Mouse (Mus musculus) embryonic facial prominence, embryonic 11.5 days (tissue): ENCODE measurements around the gene Ror1. TPM values are rescaled to one million over a fixed set of nuclear protein-coding genes. Genes with fewer than 3 reads are reported as not detected.
A peak's percentile ranks its signal among the peaks of the same experiment; 100 is the strongest.

ENCODE experiments used
- ATAC-seq: fragments of 200-750 bp; cut with Nextera tagmentation; replicated peaks from 2 replicates; pipeline ENCODE4 v1.8.0; 2017; ENCODE audit warnings: low read depth; ENCODE audit not compliant: insufficient number of reproducible peaks, low FRiP score, low TSS enrichment
- DNase-seq: peaks from one replicate; pipeline ENCODE4 v3.0.0-alpha.2; 2015; ENCODE audit warnings: low spot score
- H3K27ac ChIP-seq: fragments of 300-500 bp; sonication (generic); replicated peaks from 2 replicates; pipeline ENCODE4 v1.5.1; 2014; ENCODE audit warnings: mild to moderate bottlenecking, low read depth, low read length, control low read depth
- H3K27me3 ChIP-seq: fragments of 300-500 bp; sonication (generic); 2 replicates; pipeline ENCODE4 v1.6.1; 2014; ENCODE audit warnings: mild to moderate bottlenecking, low read length, moderate library complexity, mixed read lengths; ENCODE audit not compliant: control insufficient read depth, insufficient read depth
- H3K36me3 ChIP-seq: fragments of 300-500 bp; sonication (generic); replicated peaks from 2 replicates; pipeline ENCODE4 v1.6.1; 2014; ENCODE audit warnings: low read depth, mild to moderate bottlenecking, low read length, moderate library complexity, mixed read lengths; ENCODE audit not compliant: control insufficient read depth, insufficient read depth
- H3K4me1 ChIP-seq: fragments of 300-500 bp; sonication (generic); 2 replicates; pipeline ENCODE4 v1.6.1; 2014; ENCODE audit warnings: low read length, mixed read lengths; ENCODE audit not compliant: control insufficient read depth, insufficient read depth
- H3K4me2 ChIP-seq: fragments of 300-500 bp; sonication (generic); 2 replicates; pipeline ENCODE4 v1.6.1; 2014; ENCODE audit warnings: low read depth, mild to moderate bottlenecking, control low read depth, low read length, moderate library complexity
- H3K4me3 ChIP-seq: fragments of 300-500 bp; sonication (generic); 2 replicates; pipeline ENCODE4 v1.5.1; 2014; ENCODE audit warnings: low read depth, low read length, control low read depth
- H3K9ac ChIP-seq: fragments of 300-500 bp; sonication (generic); replicated peaks from 2 replicates; pipeline ENCODE4 v1.6.1; 2014; ENCODE audit warnings: mild to moderate bottlenecking, control low read depth, low read length
- H3K9me3 ChIP-seq: fragments of 300-500 bp; sonication (generic); replicated peaks from 2 replicates; pipeline ENCODE4 v1.6.1; 2016; ENCODE audit warnings: mild to moderate bottlenecking, low read length, inconsistent platforms, mixed read lengths; ENCODE audit not compliant: control insufficient read depth
- WGBS: fragments of 180-500 bp; shearing (Covaris S2); extraction: QIAGEN DNeasy Blood & Tissue Kit; methylation state at CpG from one replicate; pipeline ENCODE4 v1.1.7; 2014; 5-methylcytosine and 5-hydroxymethylcytosine counted together
- polyA plus RNA-seq: library from polyadenylated mRNA; unstranded; fragments of >200 nt; fragmentation: Nextera tagmentation; extraction: Ambion mirVana; gene quantifications from 2 replicates; pipeline ENCODE4 v1.2.1, GENCODE M21; 2014

The Ror1 gene
- polyA plus RNA-seq, 1 experiment from 2014 or later: 17.3 TPM

GRCm38 (mm10) chr4:100230963-100231362, 135.4 kb downstream of the Ror1 start:
- Histone ChIP-seq H3K4me1 (no peaks in the 10 kb centered on the region), H3K27ac (no peak overlapping the region), H3K27me3 (no peaks in the 10 kb centered on the region), H3K9ac (no peak overlapping the region), H3K4me2 (no peak overlapping the region), H3K9me3 (no peaks in the 10 kb centered on the region), H3K36me3 (no peaks in the 10 kb centered on the region), H3K4me3 (no peak overlapping the region)
- ATAC-seq: no peak
- no peak for DNase-seq
- WGBS: 88% methylated on average over 2 of the region's 2 CpGs

GRCm38 (mm10) chr4:100231906-100232305, 136.3 kb downstream of the Ror1 start:
- Histone ChIP-seq H3K9ac (no peak overlapping the region), H3K36me3 (no peaks in the 10 kb centered on the region), H3K27ac (no peak overlapping the region), H3K4me2 (no peak overlapping the region), H3K4me1 (no peaks in the 10 kb centered on the region), H3K9me3 (no peaks in the 10 kb centered on the region), H3K27me3 (no peaks in the 10 kb centered on the region), H3K4me3 (no peak overlapping the region)
- no peak for ATAC-seq
- DNase-seq: no peak
- WGBS: 94% methylated on average over 3 of the region's 3 CpGs

DNA sequence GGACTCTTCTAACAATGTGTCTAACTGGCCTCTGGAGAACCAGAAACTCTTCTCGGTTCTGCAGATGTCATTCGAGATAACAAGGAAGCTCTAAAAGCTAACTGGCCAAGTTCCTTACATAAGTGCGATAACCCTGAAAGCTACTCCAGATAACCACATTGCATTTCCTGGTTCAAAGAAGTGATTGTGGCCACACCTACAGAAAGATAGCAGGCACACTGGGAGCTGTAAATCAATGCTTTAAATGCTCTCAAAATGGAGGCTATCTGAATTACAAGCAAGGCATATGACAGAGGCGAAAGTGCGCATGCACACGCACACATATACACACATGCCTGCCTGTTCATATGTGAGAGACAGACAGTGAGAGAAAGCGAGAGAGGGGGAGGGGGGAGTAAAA, 136.9 kb downstream of the Ror1 start:
- no peak overlapping the region for H3K4me2 ChIP-seq
- H3K36me3 ChIP-seq: no peaks in the 10 kb centered on the region
- no peak overlapping the region for H3K4me3 ChIP-seq
- ATAC-seq (no peak), DNase-seq (no peak)
- H3K9me3 ChIP-seq: no peaks in the 10 kb centered on the region
- no peaks in the 10 kb centered on the region for H3K4me1 ChIP-seq
- 91% methylated on average over 7 of the region's 7 CpGs for WGBS
- H3K27ac ChIP-seq: no peak overlapping the region
- H3K27me3 ChIP-seq: no peaks in the 10 kb centered on the region
- H3K9ac ChIP-seq: no peak overlapping the region

DNA sequence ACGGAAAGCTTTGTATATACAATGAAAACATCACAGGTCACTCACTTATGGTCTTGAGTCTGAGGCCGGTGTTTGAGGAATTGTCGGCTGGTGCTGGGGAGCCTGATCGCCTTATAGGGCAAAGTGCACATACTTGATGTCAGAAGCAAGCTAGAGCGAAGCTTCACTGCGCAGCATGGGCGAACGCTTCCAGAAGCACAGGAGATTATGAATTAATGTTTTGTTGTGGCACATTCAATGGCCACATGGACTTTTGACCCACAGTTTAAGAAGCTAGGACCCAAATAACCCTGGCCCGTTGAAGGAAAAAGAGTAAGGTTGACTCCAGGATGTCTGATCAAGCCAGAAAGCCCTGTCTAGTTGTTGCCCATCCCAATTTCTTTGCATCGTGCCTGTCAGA, 138.2 kb downstream of the Ror1 start:
- 84% methylated on average over 10 of the region's 10 CpGs for WGBS

GRCm38 (mm10) chr4:100236339-100236738, 140.7 kb downstream of the Ror1 start:
- DNase-seq (peak; percentile 59), ATAC-seq (no peak)
- Histone ChIP-seq H3K27ac (no peak overlapping the region), H3K27me3 (no peaks in the 10 kb centered on the region), H3K9me3 (no peaks in the 10 kb centered on the region), H3K4me2 (no peak overlapping the region), H3K4me1 (no peaks in the 10 kb centered on the region), H3K36me3 (no peaks in the 10 kb centered on the region), H3K4me3 (no peak overlapping the region), H3K9ac (no peak overlapping the region)
- 34% methylated on average over 3 of the region's 3 CpGs for WGBS

More for the DNA sequence above, 138.2 kb downstream of the Ror1 start:
- DNase-seq (no peak), ATAC-seq (no peak)
- Histone ChIP-seq H3K36me3 (no peaks in the 10 kb centered on the region), H3K27ac (no peak overlapping the region), H3K9ac (no peak overlapping the region), H3K4me2 (no peak overlapping the region), H3K9me3 (no peaks in the 10 kb centered on the region), H3K4me3 (no peak overlapping the region), H3K4me1 (no peaks in the 10 kb centered on the region), H3K27me3 (no peaks in the 10 kb centered on the region)

GRCm38 (mm10) chr4:100242061-100242756, 146.6 kb downstream of the Ror1 start:
- Histone ChIP-seq H3K9me3 (no peaks in the 10 kb centered on the region), H3K9ac (no peak overlapping the region), H3K27me3 (no peaks in the 10 kb centered on the region), H3K4me3 (no peak overlapping the region), H3K36me3 (no peaks in the 10 kb centered on the region), H3K4me2 (no peak overlapping the region), H3K27ac (no peak overlapping the region), H3K4me1 (no peaks in the 10 kb centered on the region)
- DNase-seq: no peak
- 86% methylated on average over 6 of the region's 6 CpGs for WGBS
- ATAC-seq: no peak

GRCm38 (mm10) chr4:100244250-100244649, 148.7 kb downstream of the Ror1 start:
- Histone ChIP-seq H3K4me2 (no peak overlapping the region), H3K4me1 (no peaks in the 10 kb centered on the region), H3K27ac (no peak overlapping the region), H3K9ac (no peak overlapping the region), H3K9me3 (no peaks in the 10 kb centered on the region), H3K27me3 (no peaks in the 10 kb centered on the region), H3K4me3 (no peak overlapping the region), H3K36me3 (no peaks in the 10 kb centered on the region)
- ATAC-seq: no peak
- DNase-seq: no peak
- 81% methylated on average over 8 of the region's 8 CpGs for WGBS

- ATAC-seq (no peak; the same call in 1 of the 2 replicates), DNase-seq (no peak)
- Histone ChIP-seq H3K27me3 (no peaks in the 10 kb centered on the region), H3K4me2 (no peak overlapping the region), H3K4me3 (no peak overlapping the region), H3K4me1 (no peaks in the 10 kb centered on the region), H3K9me3 (no peaks in the 10 kb centered on the region), H3K27ac (no peak overlapping the region), H3K36me3 (no peaks in the 10 kb centered on the region), H3K9ac (no peak overlapping the region)
- WGBS: 72% methylated on average over 6 of the region's 6 CpGs
These were observed 149.1 kb downstream of the Ror1 start for GRCm38 (mm10) chr4:100244701-100245100.
